Mouse (Mus musculus): ENCODE data around the gene Tbx5.
A peak's percentile ranks its signal among the peaks of the same experiment; 100 is the strongest.
"Not testable (repeated sequence)": the region's sequence is repeated elsewhere in the genome, so short reads cannot be mapped to it uniquely, and the experiment has no call there.

Gene Tbx5

GRCm38 (mm10) chr5:119842701-119843393 is 10.4 kb downstream of the Tbx5 start:
- DNase-seq, result no peak

- no peak for DNase-seq
These were observed 10.9 kb downstream of the Tbx5 start for GRCm38 (mm10) chr5:119843394-119843777.

GRCm38 (mm10) chr5:119844366-119844765 is 11.9 kb downstream of the Tbx5 start:
- DNase-seq, result no peak

DNA sequence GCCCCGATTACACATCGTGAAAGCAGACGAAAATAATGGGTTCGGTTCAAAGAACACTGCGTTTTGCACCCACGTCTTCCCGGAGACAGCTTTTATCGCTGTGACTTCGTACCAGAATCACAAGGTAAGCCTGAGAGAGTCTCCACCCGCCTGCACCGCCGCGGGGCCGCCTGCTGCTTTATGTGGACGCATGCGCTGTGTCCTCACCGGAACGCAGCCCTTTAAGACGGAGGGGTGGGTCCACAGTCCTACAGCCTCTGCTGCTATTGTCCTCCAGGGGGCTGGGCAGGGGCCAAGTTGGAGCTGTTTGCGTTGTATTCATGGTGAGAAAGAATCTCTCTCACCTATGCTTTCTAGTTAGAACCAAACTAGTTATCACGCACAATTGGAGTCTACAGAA is 12.5 kb downstream of the Tbx5 start:
- no peak for DNase-seq

- DNase-seq, result no peak
These were observed 24.6 kb downstream of the Tbx5 start for GRCm38 (mm10) chr5:119857052-119857451.

DNA sequence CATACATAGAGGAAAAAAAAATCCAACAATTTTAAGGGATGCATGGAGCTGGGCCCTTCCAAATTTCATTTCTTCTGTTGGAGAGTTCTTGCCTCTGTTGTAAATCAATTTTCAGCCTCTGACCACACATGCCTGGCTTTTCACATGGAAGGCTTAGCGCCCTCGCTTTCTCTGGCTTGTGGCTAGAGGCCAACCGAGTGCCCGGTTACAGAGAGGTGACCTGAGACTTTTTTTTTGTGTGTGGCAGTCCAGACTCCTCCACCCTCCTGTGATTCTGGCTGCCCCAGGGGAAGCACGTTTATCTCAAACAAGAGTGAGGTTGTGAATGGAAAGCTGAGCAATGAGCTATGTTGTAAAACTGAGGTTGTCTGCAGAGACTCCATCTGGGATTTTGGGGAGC is 28.8 kb downstream of the Tbx5 start:
- no peak for DNase-seq

DNA sequence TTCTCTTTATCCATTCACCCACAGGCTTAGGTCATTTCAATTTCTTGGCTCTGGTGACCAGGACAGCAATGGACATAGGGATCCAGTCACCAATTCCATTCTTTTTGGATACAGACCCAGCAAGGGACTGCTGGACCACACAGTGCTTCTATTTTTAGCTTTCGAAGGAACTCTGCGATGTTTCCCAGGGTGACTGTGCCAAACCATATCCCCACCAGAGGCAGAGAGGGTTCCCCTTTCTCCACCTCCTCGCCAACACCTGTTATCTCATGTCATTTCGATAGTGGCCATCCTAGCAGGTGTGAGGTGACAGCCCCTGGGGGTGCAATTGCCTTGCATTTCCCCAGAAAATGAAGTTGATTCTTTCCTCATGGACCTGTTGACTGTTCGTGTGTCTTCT is 30.0 kb downstream of the Tbx5 start:
- DNase-seq, result no peak

DNA sequence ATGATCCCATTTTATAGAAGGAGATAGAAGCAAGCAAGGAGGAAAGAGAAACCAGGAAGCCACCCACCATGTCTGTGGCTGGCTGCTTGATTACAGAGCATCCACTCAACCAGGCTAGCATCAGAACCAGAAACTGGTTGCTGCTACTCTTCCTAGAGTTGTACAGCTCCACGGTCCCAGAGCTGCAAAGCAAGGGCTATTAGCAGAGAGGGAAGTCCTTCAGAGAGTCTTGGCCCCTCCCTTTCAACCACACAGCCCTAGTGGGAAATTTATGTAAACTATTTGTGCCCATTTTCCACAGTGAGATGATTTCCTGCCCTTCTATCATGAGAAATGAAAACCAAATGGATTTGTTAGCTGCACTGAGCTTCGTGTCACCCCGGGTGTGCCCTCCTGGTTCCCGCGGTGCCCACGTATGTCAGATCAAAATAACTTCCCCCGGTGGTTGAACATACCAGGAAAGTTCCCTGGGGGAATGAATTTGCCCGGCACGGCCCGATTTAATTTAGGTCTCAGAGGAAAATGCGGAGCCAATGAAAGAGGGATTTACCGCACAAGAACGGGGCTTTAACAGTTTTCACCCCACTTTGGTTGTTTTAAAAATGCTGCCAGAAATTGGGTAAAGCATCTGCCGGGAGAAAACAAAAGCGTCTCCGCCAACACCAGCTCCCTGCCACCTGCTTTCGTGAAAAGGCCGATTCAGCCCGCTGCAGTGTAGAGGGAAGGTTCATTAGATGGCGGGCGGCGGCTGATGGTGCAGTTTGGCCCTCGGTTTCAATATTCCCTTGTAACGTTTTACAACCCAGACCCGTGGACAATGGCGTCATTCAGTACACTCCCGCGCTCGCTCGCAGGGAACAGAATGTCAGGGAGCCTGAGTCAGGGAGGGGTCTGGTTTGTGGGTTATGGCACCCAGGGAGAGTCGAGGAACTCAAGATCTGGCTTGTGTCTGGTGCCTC is 34.1 kb downstream of the Tbx5 start:
- no peak for DNase-seq

DNA sequence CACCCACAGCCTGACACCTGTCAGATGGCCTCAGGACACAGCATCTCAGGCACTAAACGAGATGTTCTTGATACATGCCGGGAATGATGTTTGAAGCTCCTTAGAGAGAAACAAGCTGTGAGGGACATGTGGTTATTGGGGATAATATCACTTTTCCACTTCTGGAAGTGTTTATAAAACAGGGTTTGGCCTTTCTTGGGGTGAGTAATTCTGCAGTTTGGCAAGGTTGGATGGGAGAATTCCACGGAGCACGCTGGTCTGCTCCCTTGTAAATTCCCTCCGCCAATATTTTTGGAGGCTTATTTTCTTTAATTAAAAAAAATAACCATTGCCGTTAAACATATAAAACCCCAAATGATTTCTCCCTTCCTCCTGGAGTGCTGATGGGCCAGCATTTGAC is 35.5 kb downstream of the Tbx5 start:
- no peak for DNase-seq

DNA sequence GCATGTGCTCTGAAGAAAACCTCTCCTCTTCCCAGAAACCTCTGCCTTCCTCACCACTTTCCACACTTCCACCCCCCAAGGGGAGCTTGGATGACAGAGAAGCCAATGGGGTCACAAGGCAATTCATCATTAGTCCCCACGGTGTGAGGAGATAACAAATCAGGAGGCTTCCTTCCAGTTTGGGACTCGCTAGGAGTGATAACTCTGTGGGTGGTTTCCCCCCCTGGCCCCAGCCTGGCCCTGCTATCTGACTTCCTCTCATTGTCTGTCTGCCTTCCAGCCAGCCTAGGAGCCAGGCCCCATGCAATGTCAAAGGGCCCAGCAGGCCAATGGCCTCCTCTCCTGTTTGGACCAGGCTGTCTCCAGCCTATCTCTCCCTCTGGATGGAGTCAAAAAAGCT is 43.0 kb downstream of the Tbx5 start:
- DNase-seq, result no peak

GRCm38 (mm10) chr5:119877185-119877584 is 44.7 kb downstream of the Tbx5 start:
- DNase-seq, result peak; percentile 1

GRCm38 (mm10) chr5:119885595-119885994 is 53.1 kb downstream of the Tbx5 start:
- no peak for DNase-seq

- DNase-seq, result no peak
These were observed 54.9 kb downstream of the Tbx5 start for GRCm38 (mm10) chr5:119887381-119887780.

DNA sequence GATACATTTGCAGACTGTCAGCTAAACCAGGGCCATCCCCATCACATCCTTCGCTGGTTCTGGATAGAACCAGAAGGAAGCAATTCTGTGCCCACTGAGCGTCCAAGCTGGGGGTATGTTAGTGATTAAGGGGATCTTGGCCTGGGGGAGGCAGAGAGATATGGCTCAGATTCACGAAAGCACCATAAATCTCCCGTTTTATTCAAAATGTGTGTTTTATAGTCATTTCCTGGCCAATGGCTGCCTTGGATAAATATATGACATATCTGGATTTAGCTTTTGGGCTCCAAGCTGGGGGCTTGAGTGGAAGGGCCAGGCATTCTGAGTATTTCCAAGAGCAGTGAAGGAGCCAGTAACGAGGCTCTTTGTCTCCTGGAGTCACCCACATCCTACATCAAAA is 59.5 kb downstream of the Tbx5 start:
- no peak for DNase-seq

DNA sequence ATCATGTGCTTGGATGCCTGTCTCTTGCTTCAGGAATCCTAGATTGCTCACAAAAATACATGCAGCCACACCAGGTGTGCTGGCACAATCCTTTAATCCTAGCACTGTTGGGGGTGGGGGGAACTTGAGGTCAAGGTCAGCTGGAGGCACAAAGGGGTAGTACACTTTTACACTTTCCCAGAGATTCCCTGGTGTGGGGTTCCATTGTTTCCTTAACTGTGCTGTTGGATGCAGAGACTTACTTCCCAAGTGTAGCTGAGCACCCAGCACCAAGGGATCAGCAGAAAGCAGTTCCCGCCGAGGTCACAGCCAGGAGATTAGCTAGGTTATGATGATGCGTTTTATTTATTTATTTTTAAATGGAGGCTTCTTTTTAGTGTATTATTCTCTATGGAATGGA is 60.6 kb downstream of the Tbx5 start:
- no peak for DNase-seq

GRCm38 (mm10) chr5:119896605-119897004 is 64.1 kb downstream of the Tbx5 start:
- no peak for DNase-seq

- DNase-seq, result peak; percentile 5
These were observed 84.2 kb downstream of the Tbx5 start for GRCm38 (mm10) chr5:119916551-119917171.

DNA sequence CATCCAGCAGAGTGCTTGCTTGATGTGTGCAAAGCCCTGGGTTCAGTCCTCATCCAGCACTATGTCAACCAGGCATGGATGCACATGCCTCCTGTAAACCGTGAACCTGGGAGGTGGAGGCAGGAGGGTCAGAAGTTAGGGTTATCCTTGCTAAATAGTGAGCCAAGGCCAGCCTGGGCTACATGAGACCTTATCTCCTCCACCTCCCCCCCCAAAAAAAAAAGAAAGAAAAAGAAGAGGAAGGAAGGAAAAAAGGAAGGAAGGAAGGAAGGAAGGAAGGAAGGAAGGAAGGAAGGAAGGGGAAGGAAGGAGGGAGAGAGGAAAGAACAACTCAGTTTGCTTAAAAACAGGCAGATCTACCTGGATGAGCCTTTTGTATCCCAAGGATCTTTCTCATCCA is 85.9 kb downstream of the Tbx5 start:
- not testable (repeated sequence) for DNase-seq

- DNase-seq, result no peak
These were observed 88.5 kb downstream of the Tbx5 start for GRCm38 (mm10) chr5:119920941-119921340.

GRCm38 (mm10) chr5:119922229-119922628 is 89.8 kb downstream of the Tbx5 start:
- DNase-seq, result no peak
